Mouse (Mus musculus) limb, embryonic 14.5 days (tissue): ENCODE results near the gene Plekhg3. TPM values are rescaled to one million over a fixed set of nuclear protein-coding genes. Genes with fewer than 3 reads are reported as not detected.

Experiments
- ATAC-seq: fragments of 200-750 bp; cut with Nextera tagmentation; 2 replicates; pipeline ENCODE4 v1.8.0; 2017; ENCODE audit warnings: low read depth, moderate number of reproducible peaks, moderate TSS enrichment; ENCODE audit not compliant: low FRiP score
- DNase-seq: peaks from one replicate; pipeline ENCODE4 v3.0.0-alpha.2; 2015; ENCODE audit warnings: low spot score
- H3K27ac ChIP-seq: fragments of 300-500 bp; sonication (generic); replicated peaks from 2 replicates; pipeline ENCODE4 v1.5.1; 2014; ENCODE audit warnings: low read depth, mild to moderate bottlenecking, low read length, moderate library complexity, mixed read lengths
- H3K27me3 ChIP-seq: fragments of 300-500 bp; sonication (generic); 2 replicates; pipeline ENCODE4 v1.6.1; 2014; ENCODE audit warnings: low read length, mixed read lengths; ENCODE audit not compliant: control insufficient read depth, insufficient read depth
- H3K36me3 ChIP-seq: fragments of 300-500 bp; sonication (generic); 2 replicates; pipeline ENCODE4 v1.6.1; 2014; ENCODE audit warnings: mild to moderate bottlenecking, low read length, moderate library complexity, mixed read lengths; ENCODE audit not compliant: control insufficient read depth, insufficient read depth
- H3K4me1 ChIP-seq: fragments of 300-500 bp; sonication (generic); 2 replicates; pipeline ENCODE4 v1.6.1; 2014; ENCODE audit warnings: antibody characterized with exemption, low read length, mixed read lengths; ENCODE audit not compliant: control insufficient read depth, insufficient read depth
- H3K4me2 ChIP-seq: fragments of 300-500 bp; sonication (generic); replicated peaks from 2 replicates; pipeline ENCODE4 v1.6.1; 2014; ENCODE audit warnings: low read depth, mild to moderate bottlenecking, low read length, moderate library complexity; ENCODE audit not compliant: severe bottlenecking
- H3K4me3 ChIP-seq: fragments of 300-500 bp; sonication (generic); replicated peaks from 2 replicates; pipeline ENCODE4 v1.5.1; 2014; ENCODE audit warnings: low read length
- H3K9ac ChIP-seq: fragments of 300-500 bp; sonication (generic); 2 replicates; pipeline ENCODE4 v1.6.1; 2014; ENCODE audit warnings: mild to moderate bottlenecking, low read depth, low read length, moderate library complexity; ENCODE audit not compliant: severe bottlenecking
- H3K9me3 ChIP-seq: fragments of 300-500 bp; sonication (generic); 2 replicates; pipeline ENCODE4 v1.6.1; 2016; ENCODE audit warnings: low read length; ENCODE audit not compliant: control insufficient read depth
- POLR2A ChIP-seq: fragments of 200-500 bp; IDR thresholded peaks from 2 replicates; pipeline ENCODE4 v1.8.0; 2012; ENCODE audit warnings: inconsistent platforms, mild to moderate bottlenecking, moderate library complexity, borderline replicate concordance; ENCODE audit not compliant: insufficient read depth, insufficient read length; ENCODE audit errors: extremely low read depth
- WGBS: fragments of 180-500 bp; shearing (Covaris S2); extraction: QIAGEN DNeasy Blood & Tissue Kit; methylation state at CpG from one replicate; pipeline ENCODE4 v1.1.7; 2014; 5-methylcytosine and 5-hydroxymethylcytosine counted together
- polyA plus RNA-seq, 2 experiments: library from polyadenylated mRNA; depleted of rRNA in 1 of 2; stranded (reverse) in 1 of 2; unstranded in 1 of 2; fragments of >200 nt; fragmentation: Nextera tagmentation in 1 of 2; extraction: Ambion mirVana in 1 of 2; gene quantifications; 2 replicates each; pipeline versions ENCODE4 v1.2.1 to v1.2.3; 2012 to 2014

Plekhg3 gene
- polyA plus RNA-seq, 2 experiments = 5.6 to 22.7 TPM

DNA sequence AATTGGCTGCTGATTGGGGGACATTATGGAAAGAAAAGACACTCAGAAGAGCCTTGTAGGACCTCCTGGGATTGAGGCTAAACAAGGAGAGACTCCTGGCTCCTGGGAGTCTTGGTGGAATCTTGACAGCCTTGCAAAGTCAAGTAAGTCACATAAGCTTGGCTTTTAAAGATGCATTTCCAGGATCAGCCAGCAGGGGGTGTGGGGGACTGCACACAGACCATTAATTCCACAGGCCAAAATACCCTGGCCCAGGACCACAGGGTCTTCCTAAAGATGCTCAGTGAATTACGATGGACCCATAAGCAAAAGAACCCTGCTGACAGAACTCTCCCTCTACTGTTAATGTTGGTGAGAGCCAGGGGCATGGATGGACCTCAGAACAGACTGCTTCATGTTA is 61.5 kb downstream of the Plekhg3 start:
- no peak for ATAC-seq
- Histone ChIP-seq H3K9me3 (no peaks in the 10 kb centered on the region), H3K36me3 (no peaks in the 10 kb centered on the region), H3K4me2 (no peak overlapping the region), H3K9ac (peak overlapping the region; percentile 8; the same call in 1 of the 2 replicates), H3K27me3 (no peaks in the 10 kb centered on the region), H3K4me1 (peaks cover 12% of the 10 kb centered on the region), H3K27ac (no peak overlapping the region), H3K4me3 (no peak overlapping the region)
- 58% methylated on average over 1 of the region's 1 CpGs for WGBS
- peak; percentile 68 for DNase-seq
- TF ChIP-seq POLR2A = no peak

DNA sequence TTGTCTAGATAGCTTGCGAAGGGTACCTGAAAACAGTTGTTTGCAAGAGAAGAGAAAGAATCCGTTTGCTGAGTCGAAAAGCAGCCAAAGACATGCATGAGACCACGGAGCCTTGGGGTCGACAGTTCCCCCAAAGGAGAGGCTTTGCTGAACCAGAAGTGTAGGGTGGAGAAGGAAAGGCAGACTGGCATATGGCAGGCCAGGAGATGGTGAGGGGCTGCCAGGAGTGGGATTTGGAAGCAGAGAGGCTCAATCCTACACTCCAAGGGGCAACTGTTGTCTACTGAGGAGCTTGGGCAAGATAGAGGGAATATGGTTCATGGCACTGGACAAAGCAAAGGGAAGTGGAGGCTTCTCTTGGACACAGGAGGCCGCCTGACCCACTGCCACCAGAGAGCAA is 62.6 kb downstream of the Plekhg3 start:
- H3K4me1 ChIP-seq = peaks cover 12% of the 10 kb centered on the region
- no peaks in the 10 kb centered on the region for H3K36me3 ChIP-seq
- no peaks in the 10 kb centered on the region for H3K9me3 ChIP-seq
- no peak for DNase-seq
- H3K4me3 ChIP-seq = no peak overlapping the region
- 81% methylated on average over 6 of the region's 6 CpGs for WGBS
- no peak overlapping the region for H3K4me2 ChIP-seq
- no peak overlapping the region for H3K9ac ChIP-seq
- TF ChIP-seq POLR2A = no peak
- no peaks in the 10 kb centered on the region for H3K27me3 ChIP-seq
- H3K27ac ChIP-seq = no peak overlapping the region
- no peak for ATAC-seq

DNA sequence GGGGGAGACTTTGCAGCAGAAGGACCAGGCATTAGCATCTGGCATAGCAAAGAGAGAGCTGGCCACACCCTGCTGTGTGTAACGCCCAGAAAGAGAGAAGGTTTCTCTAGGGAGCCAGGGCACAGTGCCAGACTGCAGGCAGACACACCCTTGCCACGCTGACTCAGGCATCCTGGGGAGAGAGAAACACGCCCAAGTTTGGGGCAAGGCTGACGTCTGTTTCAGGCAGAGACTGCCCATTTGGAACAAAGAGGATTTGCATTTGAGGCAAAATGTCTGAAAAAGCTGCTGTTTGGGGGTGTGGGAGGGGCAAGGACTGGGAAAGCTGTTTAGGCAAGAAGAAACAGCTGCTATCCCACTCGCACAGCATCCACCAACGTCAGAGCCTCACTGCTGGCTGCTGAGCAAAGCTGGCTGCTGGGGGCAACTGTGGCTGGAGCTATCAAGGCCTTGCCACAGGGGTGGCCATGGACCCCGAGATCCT is 63.2 kb downstream of the Plekhg3 start:
- no peak for TF ChIP-seq POLR2A
- H3K4me2 ChIP-seq = no peak overlapping the region
- peak overlapping the region; percentile 39; the same call in 1 of the 2 replicates for H3K27ac ChIP-seq
- peak overlapping the region; percentile 34; the same call in 1 of the 2 replicates for H3K9ac ChIP-seq
- H3K27me3 ChIP-seq = no peaks in the 10 kb centered on the region
- no peaks in the 10 kb centered on the region for H3K9me3 ChIP-seq
- H3K4me3 ChIP-seq = no peak overlapping the region
- peak; percentile 35; the same call in 1 of the 2 replicates for ATAC-seq
- H3K4me1 ChIP-seq = peaks cover 12% of the 10 kb centered on the region
- H3K36me3 ChIP-seq = no peaks in the 10 kb centered on the region
- 6% methylated on average over 6 of the region's 7 CpGs for WGBS
- peak; percentile 75 for DNase-seq

DNA sequence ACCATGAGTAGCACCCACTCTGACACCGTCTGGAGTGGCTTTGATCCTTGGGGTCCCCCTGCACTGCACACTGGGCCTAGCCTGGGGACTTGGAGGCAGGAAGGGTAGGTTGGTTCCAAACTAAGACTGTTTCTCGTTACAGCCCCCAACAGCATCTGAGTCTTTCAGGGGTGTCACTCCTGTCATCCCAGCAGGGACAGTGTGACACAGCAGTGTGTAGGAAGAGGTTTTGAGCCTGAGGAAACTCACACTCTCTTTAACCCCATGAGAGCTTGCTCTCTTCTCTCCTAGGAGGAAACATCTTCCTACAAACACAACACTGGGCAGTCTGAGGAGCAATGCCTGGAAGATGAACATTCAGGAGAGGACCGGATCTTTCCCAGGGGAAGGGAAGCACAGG is 63.9 kb downstream of the Plekhg3 start:
- Histone ChIP-seq H3K27me3 (no peaks in the 10 kb centered on the region), H3K4me3 (no peak overlapping the region), H3K4me2 (no peak overlapping the region), H3K9me3 (no peaks in the 10 kb centered on the region), H3K27ac (no peak overlapping the region; the same call in 1 of the 2 replicates), H3K36me3 (no peaks in the 10 kb centered on the region), H3K4me1 (peaks cover 12% of the 10 kb centered on the region), H3K9ac (no peak overlapping the region; the same call in 1 of the 2 replicates)
- ATAC-seq (no peak), DNase-seq (no peak)
- TF ChIP-seq POLR2A = no peak
- whole genome bisulfite sequencing = 47% methylated on average over 3 of the region's 3 CpGs

DNA sequence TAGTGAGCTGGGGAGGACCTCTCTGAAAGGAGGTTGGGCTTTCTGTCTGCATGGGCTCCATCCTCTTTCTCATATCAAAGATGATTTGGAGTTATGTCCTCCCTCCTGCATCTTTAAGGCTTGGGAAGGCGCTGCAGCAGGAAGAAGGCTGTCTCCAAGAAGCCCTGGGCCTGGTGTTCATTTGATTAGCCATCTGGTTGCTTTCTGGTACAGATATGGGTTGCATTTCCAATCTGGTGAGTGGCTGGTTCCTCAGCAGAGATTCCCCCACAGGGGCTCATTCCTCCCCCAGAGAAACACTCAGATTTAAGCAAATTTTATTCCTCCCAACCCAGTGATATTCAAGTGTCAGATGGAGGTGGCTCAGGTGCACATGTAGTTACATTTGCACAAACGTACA is 65.1 kb downstream of the Plekhg3 start:
- Histone ChIP-seq H3K36me3 (no peaks in the 10 kb centered on the region), H3K4me1 (peaks cover 12% of the 10 kb centered on the region), H3K4me3 (no peak overlapping the region), H3K27me3 (no peaks in the 10 kb centered on the region), H3K9me3 (no peaks in the 10 kb centered on the region), H3K27ac (no peak overlapping the region), H3K9ac (no peak overlapping the region), H3K4me2 (no peak overlapping the region)
- 85% methylated on average over 2 of the region's 2 CpGs for WGBS
- no peak for TF ChIP-seq POLR2A
- no peak for ATAC-seq
- no peak for DNase-seq

DNA sequence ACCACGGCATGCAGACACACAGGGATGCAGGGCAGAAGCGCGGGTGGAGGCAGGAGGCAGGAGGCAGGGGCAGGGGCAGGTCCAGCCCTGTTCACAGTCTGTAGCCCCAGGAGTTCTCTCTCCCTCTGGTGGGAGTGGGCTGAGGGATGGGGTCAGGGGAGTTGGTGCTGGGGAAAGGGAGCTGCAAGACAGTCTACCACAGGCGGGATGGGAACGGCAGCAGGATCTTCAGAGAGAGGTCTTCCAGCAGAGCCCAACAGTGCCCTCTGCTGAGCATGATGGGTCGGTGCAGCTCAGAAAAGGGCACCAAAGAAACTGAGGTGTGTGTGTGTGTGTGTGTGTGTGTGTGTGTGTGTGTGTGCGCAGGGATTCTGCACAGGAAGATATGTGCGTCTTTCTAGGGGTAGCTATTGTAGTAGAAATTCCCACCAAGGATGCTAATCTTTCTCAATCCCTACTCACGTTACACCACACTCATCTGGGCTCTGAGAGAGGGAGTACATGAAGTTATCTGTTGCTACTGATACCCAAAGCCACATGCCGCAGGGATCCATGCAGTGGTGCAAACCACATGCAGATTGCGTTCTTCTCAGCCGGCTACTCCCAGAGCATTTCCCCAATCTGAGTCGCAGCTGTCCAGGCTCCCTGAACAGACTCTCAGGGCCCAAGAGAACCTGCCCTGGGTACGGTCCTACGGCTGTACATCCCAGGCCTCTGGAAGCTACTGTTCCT is 65.8 kb downstream of the Plekhg3 start:
- no peaks in the 10 kb centered on the region for H3K36me3 ChIP-seq
- no peak overlapping the region for H3K4me3 ChIP-seq
- ATAC-seq (peak; percentile 48; the same call in 1 of the 2 replicates), DNase-seq (peak; percentile 73)
- no peak overlapping the region for H3K9ac ChIP-seq
- no peak overlapping the region for H3K4me2 ChIP-seq
- H3K9me3 ChIP-seq = no peaks in the 10 kb centered on the region
- WGBS = 52% methylated on average over 15 of the region's 15 CpGs
- no peak for TF ChIP-seq POLR2A
- peaks cover 12% of the 10 kb centered on the region for H3K4me1 ChIP-seq
- no peaks in the 10 kb centered on the region for H3K27me3 ChIP-seq
- H3K27ac ChIP-seq = no peak overlapping the region
